Mouse (Mus musculus) C2C12 (cell line): ENCODE results near the gene Car14. TPM values are rescaled to one million over a fixed set of nuclear protein-coding genes. Genes with fewer than 3 reads are reported as not detected.
"Not testable (repeated sequence)": the region's sequence is repeated elsewhere in the genome, so short reads cannot be mapped to it uniquely, and the experiment has no call there.

Experiments
- H3K27me3 ChIP-seq: one replicate; pipeline ENCODE4 v1.6.1; 2011; ENCODE audit not compliant: control insufficient read depth, insufficient read depth, insufficient read length
- H3K36me3 ChIP-seq: one replicate; pipeline ENCODE4 v1.6.1; 2011; ENCODE audit not compliant: control insufficient read depth, insufficient read depth
- H3K4me3 ChIP-seq: one replicate; pipeline ENCODE4 v1.5.1; 2011; ENCODE audit warnings: mild to moderate bottlenecking, control low read depth; ENCODE audit not compliant: poor library complexity, insufficient read depth, severe bottlenecking
- H3K79me2 ChIP-seq: one replicate; pipeline ENCODE4 v1.6.1; 2011; ENCODE audit not compliant: control insufficient read depth, insufficient read depth
- H3K79me3 ChIP-seq: one replicate; pipeline ENCODE4 v1.6.1; 2011; ENCODE audit warnings: low read depth, control low read depth
- H3ac ChIP-seq: one replicate; pipeline ENCODE3; 2011; ENCODE audit warnings: low read depth; ENCODE audit not compliant: control insufficient read depth, insufficient read length
- CEBPB ChIP-seq: IDR thresholded peaks from one replicate; pipeline ENCODE4 v1.6.1; 2011; ENCODE audit warnings: low read depth, mild to moderate bottlenecking, control low read depth, moderate library complexity
- CTCF ChIP-seq: IDR thresholded peaks from one replicate; pipeline ENCODE4 v1.5.1; 2011; ENCODE audit not compliant: control insufficient read depth, insufficient read depth, insufficient read length
- FOSL1 ChIP-seq: IDR thresholded peaks from one replicate; pipeline ENCODE4 v1.8.0; 2011; ENCODE audit warnings: mild to moderate bottlenecking, low read length; ENCODE audit not compliant: poor library complexity, insufficient read depth, severe bottlenecking
- MAX ChIP-seq: IDR thresholded peaks from one replicate; pipeline ENCODE4 v1.6.1; 2011; ENCODE audit warnings: mild to moderate bottlenecking, control low read depth
- MYOD1 ChIP-seq: IDR thresholded peaks from one replicate; pipeline ENCODE4 v1.6.1; 2011; ENCODE audit warnings: low read depth; ENCODE audit not compliant: control insufficient read depth, insufficient read length
- MYOG ChIP-seq: IDR thresholded peaks from one replicate; pipeline ENCODE4 v1.6.1; 2011; ENCODE audit not compliant: control insufficient read depth, insufficient read length; ENCODE audit errors: extremely low read depth
- USF1 ChIP-seq: IDR thresholded peaks from one replicate; pipeline ENCODE4 v1.6.1; 2011; ENCODE audit warnings: low read depth, mild to moderate bottlenecking, control low read depth, moderate library complexity
- long read RNA-seq, 2 experiments: library from polyadenylated mRNA; unstranded; transcript quantifications; one replicate each; pipeline ENCODE4 v2.0.0; 2019 to 2020
- polyA plus RNA-seq: library from polyadenylated mRNA; unstranded; fragments of >200 nt; fragmentation: generic; extraction: Trizol; gene quantifications from one replicate; pipeline ENCODE4 v1.2.1, GENCODE M21; 2012; ENCODE audit warnings: missing spikeins

Gene Car14
- not detected for polyA plus RNA-seq
- long read RNA-seq, experiment 1 = 0 reads
- long read RNA-seq, experiment 2 = 0 reads

DNA sequence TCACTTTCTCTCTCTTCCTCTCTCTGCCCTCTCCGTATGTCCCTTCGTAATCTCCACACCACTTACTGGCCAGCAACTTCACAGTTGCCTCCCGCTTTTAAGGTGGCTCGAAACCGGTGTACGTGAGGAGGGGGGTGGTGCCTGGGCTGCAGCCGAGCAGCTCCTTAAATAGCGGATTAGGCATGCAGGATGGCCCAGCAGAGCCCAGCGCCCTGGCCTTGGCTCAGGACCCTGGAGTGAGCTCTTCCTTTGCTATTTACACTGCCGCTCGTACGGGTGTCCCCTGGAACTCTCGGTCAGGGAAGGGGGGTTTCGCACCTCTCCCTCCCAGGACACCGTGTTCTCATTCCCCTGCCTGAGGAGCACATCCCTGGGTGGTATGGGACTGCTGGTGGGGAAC, at the start of gene Car14:
Gene Car14, minus strand, starts transcription at position 124 of the 400 bp plus-strand sequence.
- Histone ChIP-seq H3K27me3 (peaks cover 13% of the 10 kb centered on the region), H3K36me3 (no peaks in the 10 kb centered on the region), H3K79me2 (no peaks in the 10 kb centered on the region), H3ac (peak within 1 kb of the TSS; percentile 59), H3K79me3 (no peaks in the 10 kb centered on the region), H3K4me3 (no peak within 1 kb of the TSS)
- TF ChIP-seq MAX (no peak), CTCF (no peak), USF1 (no peak), CEBPB (no peak), MYOD1 (no peak), FOSL1 (no peak), MYOG (no peak)

DNA sequence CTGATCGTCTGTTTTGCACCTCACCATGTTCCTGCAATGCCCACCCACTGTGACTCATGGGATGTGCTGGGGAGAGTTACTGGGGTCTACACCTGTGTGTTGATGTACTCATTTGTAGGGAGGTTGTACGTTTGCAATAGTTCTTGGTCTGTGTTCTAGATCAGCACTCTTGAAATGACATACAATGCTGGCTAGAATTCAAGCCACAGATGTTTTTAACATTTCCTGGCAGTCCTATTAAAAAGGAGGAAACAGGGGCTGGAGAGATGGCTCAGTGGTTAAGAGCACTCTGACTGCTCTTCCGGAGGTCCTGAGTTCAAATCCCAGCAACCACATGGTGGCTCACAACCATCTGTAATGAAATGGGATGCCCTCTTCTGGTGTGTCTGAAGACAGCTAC, 49.0 kb upstream of the Car14 start:
- no peak overlapping the region for H3K4me3 ChIP-seq
- H3K36me3 ChIP-seq = peaks cover 6% of the 10 kb centered on the region
- TF ChIP-seq FOSL1 (no peak), CEBPB (no peak), CTCF (no peak), MYOD1 (no peak), MAX (no peak), MYOG (no peak), USF1 (no peak)
- H3ac ChIP-seq = no peak overlapping the region
- H3K27me3 ChIP-seq = no peaks in the 10 kb centered on the region
- H3K79me3 ChIP-seq = no peaks in the 10 kb centered on the region
- H3K79me2 ChIP-seq = no peaks in the 10 kb centered on the region

DNA sequence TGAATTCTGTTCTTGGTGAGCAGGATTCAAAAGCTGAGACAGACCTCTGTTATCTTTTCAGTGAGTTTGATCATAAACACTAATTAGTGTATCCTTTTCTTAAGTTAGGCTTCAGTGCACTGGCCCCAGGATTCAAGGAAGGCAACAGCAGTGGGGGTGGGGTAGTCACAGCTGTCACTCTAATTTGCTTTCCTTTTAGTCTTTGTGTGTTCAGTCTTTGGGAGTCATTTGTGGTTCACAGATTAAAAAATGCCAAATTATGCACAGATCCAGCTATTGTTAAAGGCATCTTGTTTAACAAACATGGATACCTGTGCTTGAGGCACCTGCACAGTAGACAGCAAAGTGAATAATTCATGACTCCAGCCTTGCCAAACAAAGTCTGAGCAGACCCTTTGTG, 48.5 kb upstream of the Car14 start:
- H3K79me2 ChIP-seq = no peaks in the 10 kb centered on the region
- peaks cover 6% of the 10 kb centered on the region for H3K36me3 ChIP-seq
- H3K79me3 ChIP-seq = no peaks in the 10 kb centered on the region
- H3K27me3 ChIP-seq = no peaks in the 10 kb centered on the region
- no peak overlapping the region for H3K4me3 ChIP-seq
- no peak for TF ChIP-seq CTCF
- no peak for TF ChIP-seq USF1
- no peak for TF ChIP-seq CEBPB
- TF ChIP-seq MAX = no peak
- TF ChIP-seq MYOD1 = no peak
- TF ChIP-seq MYOG = no peak
- no peak overlapping the region for H3ac ChIP-seq

DNA sequence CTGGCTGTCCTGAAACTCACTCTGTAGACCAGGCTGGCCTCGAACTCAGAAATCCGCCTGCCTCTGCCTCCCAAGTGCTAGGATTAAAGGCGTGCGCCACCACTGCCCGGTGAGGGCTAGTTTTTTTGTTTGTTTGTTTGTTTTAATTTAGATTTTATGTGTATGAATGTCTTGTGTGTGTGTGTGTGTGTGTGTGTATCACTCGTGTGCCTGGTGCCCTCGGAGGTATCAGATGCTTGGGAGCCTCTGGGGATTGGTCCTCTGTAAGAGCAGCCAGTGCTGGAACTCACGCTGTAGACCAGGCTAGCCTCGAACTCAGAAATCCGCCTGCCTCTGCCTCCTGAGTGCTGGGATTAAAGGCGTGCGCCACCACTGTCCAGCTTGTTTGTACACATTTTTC, 47.1 kb upstream of the Car14 start:
- Histone ChIP-seq H3K36me3 (peaks cover 16% of the 10 kb centered on the region), H3K4me3 (peak overlapping the region; percentile 30)
- H3ac ChIP-seq, H3K79me2 ChIP-seq, H3K27me3 ChIP-seq, H3K79me3 ChIP-seq: not testable (repeated sequence)

DNA sequence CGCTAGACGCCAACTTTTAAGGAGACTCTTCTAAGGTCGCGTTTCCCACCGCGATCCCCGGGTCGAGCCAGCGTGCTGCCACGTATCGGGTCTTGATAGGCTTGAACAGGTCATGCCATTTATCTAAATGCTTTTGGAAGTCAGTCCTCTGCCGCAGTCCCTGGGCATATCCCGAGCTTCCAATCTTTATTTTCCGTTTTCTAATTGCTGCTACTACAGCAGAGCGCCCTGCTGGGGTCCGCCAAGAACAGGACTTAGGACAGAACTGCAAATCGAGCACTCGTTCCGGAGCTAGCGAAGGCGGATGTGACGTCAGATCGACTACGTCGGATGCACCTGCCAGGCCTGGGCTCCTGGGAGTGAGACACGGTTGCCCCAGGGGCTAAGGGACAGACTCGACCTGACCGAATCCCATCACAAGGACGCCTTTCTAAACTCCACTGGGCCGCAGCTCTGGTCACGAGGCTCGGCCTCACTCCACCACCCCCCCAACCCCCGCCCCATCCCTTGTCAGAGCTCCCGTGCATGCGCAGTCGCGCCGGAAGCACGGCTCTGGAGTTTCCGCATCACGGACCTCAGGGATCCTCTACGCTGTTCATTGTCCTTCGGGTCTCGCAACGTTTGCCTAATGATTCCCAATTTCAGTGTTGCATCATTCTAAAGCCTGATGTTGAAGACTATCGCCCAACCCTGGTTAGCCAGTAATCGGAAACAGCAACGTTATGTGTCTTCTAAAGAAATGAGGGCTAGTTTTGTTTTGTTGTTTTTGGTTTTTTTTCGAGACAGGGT, 46.5 kb upstream of the Car14 start:
- TF ChIP-seq MAX = no peak
- peak; percentile 58 for TF ChIP-seq CEBPB
- TF ChIP-seq USF1 = no peak
- peak; percentile 40 for TF ChIP-seq MYOD1
- Histone ChIP-seq H3K79me2 (no peaks in the 10 kb centered on the region), H3K36me3 (peaks cover 23% of the 10 kb centered on the region), H3ac (peak overlapping the region; percentile 3), H3K4me3 (peak overlapping the region; percentile 30), H3K79me3 (no peaks in the 10 kb centered on the region), H3K27me3 (no peaks in the 10 kb centered on the region)

DNA sequence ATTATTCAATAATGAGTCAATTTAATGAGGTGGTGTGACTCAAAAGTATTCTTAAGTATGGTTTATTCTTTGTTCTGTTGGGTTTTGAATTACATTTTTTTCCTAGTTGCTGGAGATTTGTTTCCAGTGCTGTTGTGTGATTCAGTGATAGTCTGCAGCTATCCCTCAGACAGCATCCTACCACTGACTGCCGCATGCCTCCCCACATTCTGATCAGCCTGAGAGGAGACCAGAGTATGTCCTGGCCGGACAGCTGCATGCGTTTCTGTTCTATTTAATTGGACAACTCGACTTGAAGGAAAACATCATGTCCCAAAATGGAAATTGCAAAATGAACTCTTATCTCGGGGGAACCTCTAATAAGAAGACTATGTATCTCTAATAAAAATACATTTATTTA, 43.8 kb upstream of the Car14 start:
- no peak for TF ChIP-seq USF1
- peak; percentile 91 for TF ChIP-seq MYOD1
- Histone ChIP-seq H3K79me2 (peaks cover 15% of the 10 kb centered on the region), H3K36me3 (peaks cover 47% of the 10 kb centered on the region), H3ac (no peak overlapping the region), H3K27me3 (no peaks in the 10 kb centered on the region), H3K79me3 (peaks cover 3% of the 10 kb centered on the region), H3K4me3 (no peak overlapping the region)
